15 mouse cellular contexts compared by ENCODE assay signal in genomic region chr10:91572796-91573195, GRCm38 (mm10).
"Had no signal": no experiment of that assay in that cellular context is flagged by ENCODE, and none has a peak within 500 bp of the region (broad histone marks: within the 10 kb centered on the region; RNA-seq: fewer than 3 reads in every experiment).

No protein-coding gene starts in this region.

- H3K9me3 ChIP-seq: neural tube, embryonic 15.5 days; stomach, embryonic 15.5 days had no signal

- H3K27ac ChIP-seq: neural tube, embryonic 15.5 days; stomach, embryonic 15.5 days; stomach, postnatal 0 days had no signal

- H3K27me3 ChIP-seq: neural tube, embryonic 15.5 days; stomach, embryonic 15.5 days had no signal

- H3K36me3 ChIP-seq: neural tube, embryonic 15.5 days; stomach, embryonic 15.5 days had no signal

- H3K9ac ChIP-seq: neural tube, embryonic 15.5 days; stomach, embryonic 15.5 days had no signal

- H3K4me2 ChIP-seq: neural tube, embryonic 15.5 days; stomach, embryonic 15.5 days had no signal

- DNase-seq: retina, postnatal 1 day; right cerebral cortex, adult 18-20 months; right cerebral cortex, postnatal 14 days; right cerebral cortex, postnatal 25 days; right cerebral cortex, postnatal 4 days; spleen, adult 18-20 months; thymus, adult 18-20 months; thymus, adult 2 months; thymus, postnatal 14 days; thymus, postnatal 25 days; thymus, postnatal 36 days; thymus, postnatal 4 days had no signal

- H3K4me3 ChIP-seq: neural tube, embryonic 15.5 days; stomach, embryonic 15.5 days had no signal

- H3K4me1 ChIP-seq: neural tube, embryonic 15.5 days; stomach, embryonic 15.5 days had no signal
